Mouse (Mus musculus) forebrain, embryonic 14.5 days (tissue): ENCODE results near the gene Ube2i. TPM values are rescaled to one million over a fixed set of nuclear protein-coding genes. Genes with fewer than 3 reads are reported as not detected.
A peak's percentile ranks its signal among the peaks of the same experiment; 100 is the strongest.

ENCODE experiments used
- ATAC-seq: fragments of 200-750 bp; cut with Nextera tagmentation; 2 replicates; pipeline ENCODE4 v1.8.0; 2017; ENCODE audit warnings: mild to moderate bottlenecking, moderate library complexity
- DNase-seq: peaks from one replicate; pipeline ENCODE4 v3.0.0-alpha.2; 2015; ENCODE audit warnings: low spot score
- H3K27ac ChIP-seq: fragments of 300-500 bp; sonication (generic); 2 replicates; pipeline ENCODE4 v1.5.1; 2014; ENCODE audit warnings: low read depth, mild to moderate bottlenecking, control low read depth, low read length, moderate library complexity
- H3K27me3 ChIP-seq: fragments of 300-500 bp; sonication (generic); replicated peaks from 2 replicates; pipeline ENCODE4 v1.6.1; 2014; ENCODE audit warnings: low read length, control low read depth, mixed read lengths; ENCODE audit not compliant: control insufficient read depth, insufficient read depth
- H3K36me3 ChIP-seq: fragments of 300-500 bp; sonication (generic); 2 replicates; pipeline ENCODE4 v1.6.1; 2014; ENCODE audit warnings: low read length, control low read depth; ENCODE audit not compliant: control insufficient read depth, insufficient read depth
- H3K4me1 ChIP-seq: fragments of 300-500 bp; sonication (generic); 2 replicates; pipeline ENCODE4 v1.6.1; 2014; ENCODE audit warnings: antibody characterized with exemption, low read length, control low read depth; ENCODE audit not compliant: control insufficient read depth, insufficient read depth
- H3K4me2 ChIP-seq: fragments of 300-500 bp; sonication (generic); 2 replicates; pipeline ENCODE4 v1.6.1; 2014; ENCODE audit warnings: mild to moderate bottlenecking, control low read depth, low read length
- H3K4me3 ChIP-seq: fragments of 300-500 bp; sonication (generic); 2 replicates; pipeline ENCODE4 v1.5.1; 2014; ENCODE audit warnings: low read depth, low read length, control low read depth
- H3K9ac ChIP-seq: fragments of 300-500 bp; sonication (generic); 2 replicates; pipeline ENCODE4 v1.6.1; 2014; ENCODE audit warnings: mild to moderate bottlenecking, low read length, control low read depth, moderate library complexity
- H3K9me3 ChIP-seq: fragments of 300-500 bp; sonication (generic); replicated peaks from 2 replicates; pipeline ENCODE4 v1.6.1; 2016; ENCODE audit warnings: low read length, control low read depth, mixed read lengths; ENCODE audit not compliant: control insufficient read depth
- WGBS: fragments of 180-500 bp; shearing (Covaris S2); extraction: QIAGEN DNeasy Blood & Tissue Kit; methylation state at CpG from one replicate; pipeline ENCODE4 v1.1.7; 2014; 5-methylcytosine and 5-hydroxymethylcytosine counted together
- polyA plus RNA-seq: library from polyadenylated mRNA; unstranded; fragments of >200 nt; fragmentation: Nextera tagmentation; extraction: Ambion mirVana; gene quantifications from 2 replicates; pipeline ENCODE4 v1.2.1, GENCODE M21; 2014

Ube2i gene
- polyA plus RNA-seq: 662 and 671 TPM in 2 replicates

DNA sequence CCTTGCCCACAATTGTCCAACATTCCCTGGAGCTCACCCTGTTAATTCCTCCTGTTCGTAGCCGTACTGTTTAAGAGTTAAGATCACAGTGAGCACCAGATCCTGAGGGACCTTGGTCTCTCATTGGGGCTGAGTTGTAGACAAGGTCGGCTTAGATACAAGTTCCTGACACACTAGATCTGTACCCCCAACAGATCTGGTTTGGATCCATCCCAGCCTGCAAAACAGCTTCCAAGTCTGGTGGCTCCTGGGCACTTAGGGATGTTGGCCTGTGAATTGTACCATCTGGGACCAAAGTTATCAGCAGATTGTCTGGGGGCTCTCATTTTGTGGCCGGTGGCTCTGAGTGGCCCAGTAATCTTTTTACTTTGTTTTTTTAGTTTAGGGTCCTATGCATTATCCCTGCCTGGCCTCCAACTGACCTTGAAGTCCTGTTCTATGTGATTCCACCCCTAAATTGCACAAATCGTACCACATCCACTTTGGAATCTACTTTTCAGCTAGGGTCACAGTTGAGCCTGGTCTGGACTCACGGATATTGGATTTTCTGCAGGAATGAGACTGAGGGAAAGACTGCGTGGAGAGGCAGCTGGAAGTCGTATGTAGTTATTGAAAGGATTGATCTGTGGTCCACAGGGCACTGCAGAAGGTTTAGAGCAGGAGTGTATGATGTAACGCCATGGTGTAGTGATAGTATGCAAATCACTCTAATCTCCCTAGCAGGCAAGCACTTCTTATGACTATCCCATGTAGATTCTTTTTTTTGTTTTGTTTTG lies at the start of gene Ube2i:
Gene Ube2i (minus strand): TSS at position 52 of the 776 bp plus-strand sequence.
- peak within 1 kb of the TSS; percentile 99 for H3K9ac ChIP-seq
- no peak for DNase-seq

DNA sequence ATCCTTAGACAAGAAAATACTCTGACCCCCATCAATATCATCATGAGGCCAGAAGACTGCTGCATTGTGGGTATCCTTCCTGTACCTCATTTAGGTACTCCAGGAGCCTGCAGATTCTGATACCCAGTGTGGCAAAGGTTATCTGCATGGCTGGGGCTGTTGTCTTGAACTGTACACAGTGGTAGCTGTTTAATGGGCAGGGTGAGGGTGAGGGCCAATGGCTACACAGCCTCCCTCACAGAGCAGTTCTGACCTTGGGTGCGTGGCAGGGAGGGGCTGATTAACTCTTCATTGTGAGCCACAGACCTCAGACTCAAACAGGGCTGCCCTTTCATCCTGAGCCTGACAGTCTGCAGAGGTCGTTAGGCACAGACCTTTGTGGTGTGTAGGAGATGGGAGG lies 48.5 kb upstream of the Ube2i start:
- 20% methylated on average over 2 of the region's 2 CpGs for WGBS
- Histone ChIP-seq H3K36me3 (no peaks in the 10 kb centered on the region), H3K4me3 (no peak overlapping the region), H3K27ac (no peak overlapping the region), H3K4me1 (no peaks in the 10 kb centered on the region), H3K4me2 (no peak overlapping the region), H3K27me3 (no peaks in the 10 kb centered on the region), H3K9me3 (no peaks in the 10 kb centered on the region), H3K9ac (no peak overlapping the region)
- no peak for DNase-seq
- no peak for ATAC-seq

More for the DNA sequence above, at the start of gene Ube2i:
- WGBS: 87% methylated on average over 9 of the region's 9 CpGs
- Histone ChIP-seq H3K36me3 (peaks cover 11% of the 10 kb centered on the region), H3K9me3 (no peaks in the 10 kb centered on the region), H3K4me2 (peak within 1 kb of the TSS; percentile 99), H3K4me3 (peak within 1 kb of the TSS; percentile 99), H3K27ac (peak within 1 kb of the TSS; percentile 99), H3K27me3 (no peaks in the 10 kb centered on the region), H3K4me1 (peaks cover 26% of the 10 kb centered on the region)
- ATAC-seq: no peak

DNA sequence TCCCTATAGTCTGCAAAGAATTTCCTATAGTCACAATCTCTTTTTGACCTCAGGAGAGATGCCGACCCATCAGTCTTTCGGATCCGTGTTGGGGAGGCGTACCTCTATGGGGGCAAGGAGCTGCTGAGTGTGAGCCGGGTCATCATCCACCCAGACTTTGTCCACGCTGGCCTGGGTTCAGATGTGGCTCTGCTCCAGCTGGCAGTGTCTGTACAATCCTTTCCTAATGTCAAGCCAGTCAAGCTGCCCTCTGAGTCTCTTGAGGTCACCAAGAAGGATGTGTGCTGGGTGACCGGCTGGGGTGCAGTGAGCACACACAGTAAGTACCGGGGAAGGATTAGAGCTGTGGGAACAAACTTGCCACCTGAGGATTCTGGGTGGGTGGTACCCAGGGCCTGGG lies 46.4 kb upstream of the Ube2i start:
- Histone ChIP-seq H3K36me3 (no peaks in the 10 kb centered on the region), H3K27ac (no peak overlapping the region), H3K9ac (no peak overlapping the region), H3K4me2 (no peak overlapping the region), H3K9me3 (no peaks in the 10 kb centered on the region), H3K27me3 (no peaks in the 10 kb centered on the region), H3K4me3 (no peak overlapping the region), H3K4me1 (no peaks in the 10 kb centered on the region)
- DNase-seq (no peak), ATAC-seq (no peak)
- 92% methylated on average over 8 of the region's 8 CpGs for WGBS

DNA sequence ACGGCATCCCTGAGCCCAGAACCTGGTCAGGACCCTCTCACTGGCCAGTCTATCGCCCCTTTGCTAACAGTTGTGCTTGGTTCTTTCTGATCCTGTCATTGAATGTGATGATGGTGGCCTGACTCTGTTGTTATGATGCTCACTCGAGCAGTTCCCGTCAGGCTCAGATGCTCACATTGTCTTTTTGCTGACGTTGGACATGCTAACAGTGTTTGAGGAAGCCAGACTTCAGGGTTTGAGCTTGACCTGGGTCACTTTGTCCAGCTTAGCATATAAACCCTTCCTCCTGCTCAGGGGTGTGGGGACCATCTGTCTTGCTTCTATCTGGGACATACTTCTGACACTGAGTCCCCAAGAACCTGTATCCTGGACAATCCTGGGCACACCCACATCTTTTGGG lies 43.9 kb upstream of the Ube2i start, which contains the start of gene Prss29:
Gene Prss29 (plus strand): TSS at position 301 of the 400 bp plus-strand sequence.
- no peaks in the 10 kb centered on the region for H3K4me1 ChIP-seq
- H3K36me3 ChIP-seq: no peaks in the 10 kb centered on the region
- H3K27ac ChIP-seq: no peak within 1 kb of the TSS
- H3K4me2 ChIP-seq: no peak within 1 kb of the TSS
- no peak within 1 kb of the TSS for H3K9ac ChIP-seq
- H3K4me3 ChIP-seq: no peak within 1 kb of the TSS
- 77% methylated on average over 5 of the region's 5 CpGs for WGBS
- ATAC-seq (no peak), DNase-seq (no peak)
- no peaks in the 10 kb centered on the region for H3K9me3 ChIP-seq
- no peaks in the 10 kb centered on the region for H3K27me3 ChIP-seq

DNA sequence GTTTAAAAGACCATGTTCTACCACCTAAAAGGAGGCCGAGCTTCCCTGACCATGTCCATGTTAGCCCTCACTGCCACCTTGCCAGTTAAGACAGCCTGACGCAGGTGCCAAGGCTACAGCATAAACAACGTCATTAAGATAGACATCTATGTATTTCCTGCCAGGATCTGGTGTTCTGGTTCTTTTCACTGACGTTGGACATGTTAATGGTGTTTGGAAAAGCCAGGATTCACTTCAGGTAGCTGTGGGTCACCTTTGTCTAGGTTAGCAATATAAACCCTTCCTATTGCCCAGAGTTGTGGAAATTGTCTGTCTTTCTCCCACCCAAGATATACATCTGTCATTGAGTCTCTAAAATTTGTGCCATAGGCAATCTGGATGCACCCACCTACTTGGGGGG lies 33.9 kb upstream of the Ube2i start, which contains the start of gene Prss28:
Gene Prss28 (plus strand): TSS at position 301 of the 400 bp plus-strand sequence.
- H3K4me1 ChIP-seq: no peaks in the 10 kb centered on the region
- no peak within 1 kb of the TSS for H3K27ac ChIP-seq
- DNase-seq: no peak
- no peaks in the 10 kb centered on the region for H3K9me3 ChIP-seq
- no peak within 1 kb of the TSS for H3K4me3 ChIP-seq
- no peak for ATAC-seq
- H3K9ac ChIP-seq: no peak within 1 kb of the TSS
- no peaks in the 10 kb centered on the region; the same call in 1 of the 2 replicates for H3K27me3 ChIP-seq
- 84% methylated on average over 4 of the region's 4 CpGs for WGBS
- no peaks in the 10 kb centered on the region for H3K36me3 ChIP-seq
- H3K4me2 ChIP-seq: no peak within 1 kb of the TSS

DNA sequence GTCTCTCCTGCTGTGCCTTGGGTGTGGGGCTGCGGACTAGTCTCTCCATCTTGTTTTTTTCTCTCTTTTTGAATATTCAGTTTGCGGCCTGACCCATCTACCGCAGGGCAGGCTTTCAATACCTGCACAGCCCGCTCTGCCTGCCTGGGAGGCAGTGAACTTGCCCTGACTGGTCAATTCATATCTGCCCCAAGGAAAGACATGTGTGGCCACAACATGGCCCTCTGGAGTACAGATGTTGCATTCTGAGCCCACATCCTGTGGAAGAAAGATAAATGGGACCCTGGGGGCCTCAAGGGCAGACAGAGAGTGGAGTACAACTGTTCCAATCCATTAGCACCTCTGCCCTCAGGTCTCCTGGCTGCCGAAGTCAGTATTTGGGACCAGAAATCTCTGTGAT lies 23.7 kb upstream of the Ube2i start, which contains the start of gene Prss34:
Gene Prss34 (plus strand): TSS at position 301 of the 400 bp plus-strand sequence.
- no peak within 1 kb of the TSS for H3K4me3 ChIP-seq
- no peaks in the 10 kb centered on the region for H3K4me1 ChIP-seq
- ATAC-seq (no peak), DNase-seq (no peak)
- no peaks in the 10 kb centered on the region for H3K36me3 ChIP-seq
- no peak within 1 kb of the TSS for H3K4me2 ChIP-seq
- H3K9ac ChIP-seq: no peak within 1 kb of the TSS
- H3K27me3 ChIP-seq: no peaks in the 10 kb centered on the region
- WGBS: 86% methylated on average over 5 of the region's 5 CpGs
- no peak within 1 kb of the TSS for H3K27ac ChIP-seq
- H3K9me3 ChIP-seq: no peaks in the 10 kb centered on the region

DNA sequence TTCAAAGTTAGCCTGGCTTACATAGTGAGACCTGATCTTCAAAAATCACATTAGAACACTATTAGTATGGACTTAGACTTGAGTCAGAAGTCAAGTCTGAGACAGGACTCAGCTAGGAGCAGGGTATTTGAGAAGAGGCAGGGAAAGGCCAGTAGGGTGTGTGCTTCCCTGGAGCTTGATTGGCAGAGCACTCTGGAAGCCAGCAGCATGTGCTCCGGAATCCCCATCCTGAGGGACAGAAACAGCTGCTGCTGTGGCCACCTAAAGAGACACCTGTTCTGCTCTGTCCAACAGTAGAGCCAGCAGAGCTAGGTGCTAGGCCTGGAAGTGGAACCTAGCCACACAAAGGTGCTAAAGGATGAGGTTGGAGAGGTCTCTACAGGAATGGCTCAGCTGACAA lies 19.7 kb upstream of the Ube2i start:
- Histone ChIP-seq H3K4me3 (no peak overlapping the region), H3K9ac (no peak overlapping the region), H3K4me1 (no peaks in the 10 kb centered on the region), H3K36me3 (no peaks in the 10 kb centered on the region), H3K27ac (no peak overlapping the region), H3K4me2 (no peak overlapping the region), H3K9me3 (no peaks in the 10 kb centered on the region), H3K27me3 (no peaks in the 10 kb centered on the region)
- no peak for DNase-seq
- no peak for ATAC-seq
- WGBS: 74% methylated on average over 1 of the region's 1 CpGs

DNA sequence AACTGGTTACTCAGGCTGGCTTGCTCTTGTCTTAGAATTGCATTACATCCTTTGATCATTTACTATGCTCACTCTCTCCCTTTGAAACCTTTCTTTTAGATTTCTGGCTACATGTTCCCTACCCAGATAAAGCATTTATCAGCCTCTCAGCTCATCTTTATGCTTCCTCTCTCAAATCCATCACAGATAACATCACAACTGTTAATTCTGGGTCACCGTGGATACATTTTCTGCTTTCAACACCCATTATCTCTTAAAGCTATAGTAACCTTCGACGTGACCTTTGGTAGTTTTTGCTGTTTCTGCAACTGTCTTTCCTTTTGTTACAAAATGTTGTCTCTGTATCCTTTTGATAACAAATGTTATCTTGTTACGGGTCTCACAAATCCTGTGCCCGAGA lies 19.1 kb upstream of the Ube2i start:
- Histone ChIP-seq H3K4me2 (no peak overlapping the region), H3K9ac (no peak overlapping the region), H3K27me3 (no peaks in the 10 kb centered on the region), H3K27ac (no peak overlapping the region), H3K4me1 (no peaks in the 10 kb centered on the region), H3K4me3 (no peak overlapping the region), H3K9me3 (no peaks in the 10 kb centered on the region), H3K36me3 (no peaks in the 10 kb centered on the region)
- WGBS: 89% methylated on average over 5 of the region's 5 CpGs
- no peak for ATAC-seq
- DNase-seq: no peak

DNA sequence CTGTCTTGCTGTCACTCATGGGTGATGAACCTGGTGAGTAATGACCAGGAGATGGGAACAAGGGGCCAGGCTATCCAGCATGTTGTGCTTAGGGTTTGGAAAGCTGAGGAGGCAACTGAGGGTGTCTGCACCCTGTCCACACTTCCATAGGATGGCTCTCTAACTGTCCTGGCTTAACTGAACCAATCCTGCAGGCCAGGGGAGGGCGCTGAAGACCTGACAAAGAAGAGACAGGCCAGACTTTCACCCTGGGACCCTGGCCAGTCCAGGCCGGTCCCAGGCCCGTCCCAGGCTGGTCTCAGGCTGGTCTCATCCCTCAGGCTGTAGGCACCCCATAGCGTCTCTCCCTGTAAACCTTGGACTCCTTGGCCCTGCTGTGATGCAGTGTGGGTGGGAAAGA lies 16.0 kb upstream of the Ube2i start:
- DNase-seq (no peak), ATAC-seq (no peak)
- Histone ChIP-seq H3K9ac (no peak overlapping the region), H3K27me3 (no peaks in the 10 kb centered on the region), H3K27ac (no peak overlapping the region), H3K4me3 (no peak overlapping the region), H3K4me2 (no peak overlapping the region), H3K4me1 (no peaks in the 10 kb centered on the region), H3K36me3 (no peaks in the 10 kb centered on the region), H3K9me3 (no peaks in the 10 kb centered on the region)
- 34% methylated on average over 4 of the region's 4 CpGs for WGBS
